Mouse (Mus musculus) forebrain, embryonic 12.5 days (tissue): ENCODE measurements around the gene Sgpl1. TPM values are rescaled to one million over a fixed set of nuclear protein-coding genes. Genes with fewer than 3 reads are reported as not detected.

ENCODE experiments used
- ATAC-seq: fragments of 200-750 bp; cut with Nextera tagmentation; 2 replicates; pipeline ENCODE4 v1.8.0; 2017; ENCODE audit warnings: moderate TSS enrichment; ENCODE audit not compliant: low FRiP score
- H3K27ac ChIP-seq: fragments of 300-500 bp; sonication (generic); 2 replicates; pipeline ENCODE4 v1.5.1; 2016; ENCODE audit warnings: mild to moderate bottlenecking
- H3K27me3 ChIP-seq: fragments of 300-500 bp; sonication (generic); 2 replicates; pipeline ENCODE4 v1.6.1; 2016; ENCODE audit warnings: mild to moderate bottlenecking
- H3K36me3 ChIP-seq: fragments of 300-500 bp; sonication (generic); replicated peaks from 2 replicates; pipeline ENCODE4 v1.6.1; 2016; ENCODE audit warnings: mild to moderate bottlenecking
- H3K4me1 ChIP-seq: fragments of 300-500 bp; sonication (generic); 2 replicates; pipeline ENCODE4 v1.6.1; 2016
- H3K4me2 ChIP-seq: fragments of 300-500 bp; sonication (generic); 2 replicates; pipeline ENCODE4 v1.6.1; 2016; ENCODE audit warnings: mild to moderate bottlenecking, moderate library complexity
- H3K4me3 ChIP-seq: fragments of 300-500 bp; sonication (generic); replicated peaks from 2 replicates; pipeline ENCODE4 v1.5.1; 2016; ENCODE audit warnings: mild to moderate bottlenecking
- H3K9ac ChIP-seq: fragments of 300-500 bp; sonication (generic); 2 replicates; pipeline ENCODE4 v1.6.1; 2016; ENCODE audit warnings: mild to moderate bottlenecking
- H3K9me3 ChIP-seq: fragments of 300-500 bp; sonication (generic); 2 replicates; pipeline ENCODE4 v1.6.1; 2016
- WGBS: fragments of 180-500 bp; shearing (Covaris S2); methylation state at CpG from one replicate; pipeline ENCODE4 v1.1.7; 2016; 5-methylcytosine and 5-hydroxymethylcytosine counted together
- polyA plus RNA-seq: library from polyadenylated mRNA; unstranded; fragments of >200 nt; fragmentation: Nextera tagmentation; extraction: Ambion mirVana; gene quantifications from 2 replicates; pipeline ENCODE4 v1.2.1, GENCODE M21; 2016

The Sgpl1 gene
- polyA plus RNA-seq, 1 experiment from 2014 or later, result 76.1 TPM

DNA sequence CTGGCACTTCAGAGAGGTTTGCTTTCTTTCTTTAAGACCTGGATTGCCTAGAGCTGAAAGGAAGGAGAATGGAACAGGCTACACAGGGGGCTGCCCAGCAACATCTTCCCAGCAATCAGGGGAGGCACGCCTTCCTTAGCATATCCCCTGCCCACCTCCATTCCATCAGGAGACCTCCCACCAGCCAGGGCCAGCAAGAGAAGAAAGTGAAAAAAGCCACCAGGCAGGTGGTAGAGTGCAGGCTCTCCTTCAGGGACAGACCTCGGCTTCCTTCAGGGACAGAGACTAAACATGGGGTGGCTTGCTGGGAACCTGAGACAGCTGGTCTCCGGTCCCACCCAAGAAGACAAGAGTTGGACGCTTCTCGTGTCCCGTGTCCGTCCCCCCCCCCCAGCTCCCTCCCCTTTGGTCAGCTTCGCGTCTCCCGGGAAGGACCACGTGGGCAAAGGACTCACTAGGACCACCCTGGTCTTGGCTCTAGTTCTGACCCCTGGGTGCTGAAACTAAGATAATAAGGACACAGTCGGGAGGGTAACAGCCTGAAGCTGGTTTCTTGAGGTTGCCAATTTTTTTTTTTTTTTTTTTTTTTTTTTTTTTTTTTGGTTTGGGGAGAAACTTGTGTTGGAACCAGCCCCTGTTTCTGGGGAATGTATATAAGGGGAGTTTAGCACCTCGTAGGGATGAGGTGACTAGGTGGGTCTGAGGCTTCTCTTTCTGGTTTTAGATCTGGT is 27.4 kb upstream of the Sgpl1 start:
- Histone ChIP-seq H3K4me1 (peaks cover 6% of the 10 kb centered on the region; the same call in 1 of the 2 replicates), H3K9me3 (no peaks in the 10 kb centered on the region), H3K4me3 (no peak overlapping the region), H3K4me2 (no peak overlapping the region), H3K27ac (no peak overlapping the region), H3K36me3 (no peaks in the 10 kb centered on the region), H3K27me3 (peaks cover 28% of the 10 kb centered on the region; the same call in 1 of the 2 replicates), H3K9ac (no peak overlapping the region)
- no peak for ATAC-seq
- 58% methylated on average over 11 of the region's 13 CpGs for WGBS

DNA sequence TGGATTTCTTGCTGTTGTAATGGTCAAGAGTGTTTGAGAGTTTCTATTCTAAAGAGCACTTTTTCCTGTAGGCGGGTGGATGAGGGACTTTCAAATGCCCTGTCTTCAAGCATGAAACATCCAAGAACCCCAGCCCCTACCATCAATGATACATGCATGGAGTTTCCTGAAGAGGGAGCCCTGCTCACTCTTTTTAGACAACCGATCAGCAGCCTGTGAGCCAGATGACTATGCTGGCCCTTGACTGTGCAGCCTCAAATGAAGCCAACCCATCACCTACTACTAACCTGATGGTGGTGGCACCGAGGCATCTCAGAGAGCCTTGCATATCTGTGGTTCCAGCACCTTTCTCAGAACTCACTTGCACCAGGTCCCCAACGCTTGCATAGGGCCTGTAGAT is 25.0 kb upstream of the Sgpl1 start:
- no peaks in the 10 kb centered on the region for H3K36me3 ChIP-seq
- WGBS, result 81% methylated on average over 4 of the region's 4 CpGs
- no peak overlapping the region for H3K4me2 ChIP-seq
- peaks cover 6% of the 10 kb centered on the region; the same call in 1 of the 2 replicates for H3K4me1 ChIP-seq
- no peak for ATAC-seq
- no peak overlapping the region for H3K4me3 ChIP-seq
- H3K9me3 ChIP-seq, result no peaks in the 10 kb centered on the region
- H3K9ac ChIP-seq, result no peak overlapping the region
- H3K27me3 ChIP-seq, result peaks cover 21% of the 10 kb centered on the region; the same call in 1 of the 2 replicates
- H3K27ac ChIP-seq, result no peak overlapping the region

GRCm38 (mm10) chr10:61171654-61172053 is 24.2 kb upstream of the Sgpl1 start, which contains the start of gene Tbata:
Gene Tbata, plus strand, starts transcription at chr10:61171954.
- H3K4me2 ChIP-seq, result no peak within 1 kb of the TSS
- H3K36me3 ChIP-seq, result no peaks in the 10 kb centered on the region
- ATAC-seq, result no peak
- no peak within 1 kb of the TSS for H3K27ac ChIP-seq
- H3K9me3 ChIP-seq, result no peaks in the 10 kb centered on the region
- H3K27me3 ChIP-seq, result peaks cover 17% of the 10 kb centered on the region; the same call in 1 of the 2 replicates
- peaks cover 6% of the 10 kb centered on the region; the same call in 1 of the 2 replicates for H3K4me1 ChIP-seq
- no peak within 1 kb of the TSS for H3K4me3 ChIP-seq
- H3K9ac ChIP-seq, result no peak within 1 kb of the TSS
- 77% methylated on average over 3 of the region's 3 CpGs for WGBS

GRCm38 (mm10) chr10:61168393-61168792 is 20.9 kb upstream of the Sgpl1 start:
- Histone ChIP-seq H3K27me3 (no peaks in the 10 kb centered on the region), H3K9ac (no peak overlapping the region), H3K27ac (no peak overlapping the region), H3K4me3 (no peak overlapping the region), H3K4me1 (no peaks in the 10 kb centered on the region), H3K9me3 (no peaks in the 10 kb centered on the region), H3K36me3 (no peaks in the 10 kb centered on the region), H3K4me2 (no peak overlapping the region)
- whole genome bisulfite sequencing, result 54% methylated on average over 2 of the region's 2 CpGs
- ATAC-seq, result no peak

- H3K4me2 ChIP-seq, result no peak overlapping the region
- no peaks in the 10 kb centered on the region for H3K36me3 ChIP-seq
- no peak for ATAC-seq
- WGBS, result 77% methylated on average over 9 of the region's 9 CpGs
- H3K27ac ChIP-seq, result no peak overlapping the region
- no peaks in the 10 kb centered on the region for H3K9me3 ChIP-seq
- H3K27me3 ChIP-seq, result no peaks in the 10 kb centered on the region
- H3K4me3 ChIP-seq, result no peak overlapping the region
- H3K4me1 ChIP-seq, result no peaks in the 10 kb centered on the region
- no peak overlapping the region for H3K9ac ChIP-seq
Measured at GRCm38 (mm10) chr10:61167333-61168096, 20.0 kb upstream of the Sgpl1 start.

DNA sequence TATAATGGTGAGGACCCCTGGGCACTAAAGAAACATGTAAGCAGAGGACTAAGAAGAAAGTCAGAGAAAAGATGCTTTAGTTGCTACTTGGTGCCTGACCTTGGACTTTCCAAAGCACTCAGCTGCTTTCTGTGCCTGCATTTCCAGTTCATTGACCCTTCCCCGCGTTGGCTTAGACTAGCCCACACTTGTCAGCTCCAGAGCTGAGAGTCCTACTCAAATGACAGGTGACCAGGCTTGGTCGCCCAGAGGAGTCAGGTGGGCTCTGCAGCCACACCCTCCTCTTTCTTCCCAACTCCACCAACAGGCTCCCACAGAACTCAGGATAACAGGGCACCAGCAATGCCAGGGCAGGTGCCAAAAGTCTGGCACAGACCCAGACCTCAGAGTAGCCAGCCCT is 14.9 kb upstream of the Sgpl1 start:
- H3K27me3 ChIP-seq, result no peaks in the 10 kb centered on the region
- no peak overlapping the region for H3K4me3 ChIP-seq
- H3K9me3 ChIP-seq, result no peaks in the 10 kb centered on the region
- no peaks in the 10 kb centered on the region for H3K36me3 ChIP-seq
- WGBS, result 81% methylated on average over 3 of the region's 3 CpGs
- no peak overlapping the region for H3K9ac ChIP-seq
- ATAC-seq, result no peak
- H3K4me2 ChIP-seq, result no peak overlapping the region
- H3K27ac ChIP-seq, result no peak overlapping the region
- H3K4me1 ChIP-seq, result no peaks in the 10 kb centered on the region

- ATAC-seq, result no peak
- H3K4me3 ChIP-seq, result no peak overlapping the region
- H3K4me2 ChIP-seq, result no peak overlapping the region
- no peaks in the 10 kb centered on the region for H3K4me1 ChIP-seq
- H3K27ac ChIP-seq, result no peak overlapping the region
- H3K27me3 ChIP-seq, result no peaks in the 10 kb centered on the region
- no peaks in the 10 kb centered on the region for H3K36me3 ChIP-seq
- no peaks in the 10 kb centered on the region for H3K9me3 ChIP-seq
- no peak overlapping the region for H3K9ac ChIP-seq
- 84% methylated on average over 4 of the region's 4 CpGs for WGBS
Measured at GRCm38 (mm10) chr10:61160671-61161070, 13.2 kb upstream of the Sgpl1 start.

GRCm38 (mm10) chr10:61160089-61160488 is 12.6 kb upstream of the Sgpl1 start:
- WGBS, result 85% methylated on average over 7 of the region's 7 CpGs
- H3K4me2 ChIP-seq, result no peak overlapping the region
- no peaks in the 10 kb centered on the region for H3K27me3 ChIP-seq
- H3K27ac ChIP-seq, result no peak overlapping the region
- H3K9me3 ChIP-seq, result no peaks in the 10 kb centered on the region
- no peak for ATAC-seq
- H3K4me3 ChIP-seq, result no peak overlapping the region
- no peak overlapping the region for H3K9ac ChIP-seq
- H3K4me1 ChIP-seq, result no peaks in the 10 kb centered on the region
- H3K36me3 ChIP-seq, result no peaks in the 10 kb centered on the region

- Histone ChIP-seq H3K4me3 (no peak overlapping the region), H3K9me3 (no peaks in the 10 kb centered on the region), H3K9ac (no peak overlapping the region), H3K4me2 (no peak overlapping the region), H3K27ac (no peak overlapping the region), H3K27me3 (no peaks in the 10 kb centered on the region), H3K36me3 (no peaks in the 10 kb centered on the region), H3K4me1 (no peaks in the 10 kb centered on the region)
- no peak for ATAC-seq
- 89% methylated on average over 3 of the region's 3 CpGs for WGBS
Measured at GRCm38 (mm10) chr10:61158594-61158993, 11.1 kb upstream of the Sgpl1 start.

DNA sequence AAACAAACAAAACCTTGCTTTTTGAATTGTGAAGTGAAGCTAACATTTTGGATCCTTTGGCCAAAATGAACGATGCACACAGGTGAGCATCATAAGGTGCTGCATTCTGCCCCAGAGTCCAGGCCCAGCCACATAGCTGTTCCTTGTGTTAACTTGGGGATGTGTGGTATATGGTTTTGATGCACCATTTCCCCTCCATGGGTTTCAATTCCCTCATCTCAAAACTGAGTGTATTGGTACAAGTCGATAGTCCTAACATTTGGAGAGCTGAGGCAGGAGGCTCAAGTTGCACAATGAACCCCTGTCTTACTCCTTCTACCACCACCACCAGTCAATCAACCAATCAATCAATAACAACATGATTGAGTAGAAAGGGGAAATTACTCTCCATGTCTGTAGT is 8.9 kb upstream of the Sgpl1 start:
- Histone ChIP-seq H3K4me2 (no peak overlapping the region), H3K36me3 (no peaks in the 10 kb centered on the region), H3K4me1 (no peaks in the 10 kb centered on the region), H3K9me3 (no peaks in the 10 kb centered on the region), H3K4me3 (no peak overlapping the region), H3K27me3 (no peaks in the 10 kb centered on the region), H3K27ac (no peak overlapping the region), H3K9ac (no peak overlapping the region)
- WGBS, result 94% methylated on average over 2 of the region's 2 CpGs
- ATAC-seq, result no peak

DNA sequence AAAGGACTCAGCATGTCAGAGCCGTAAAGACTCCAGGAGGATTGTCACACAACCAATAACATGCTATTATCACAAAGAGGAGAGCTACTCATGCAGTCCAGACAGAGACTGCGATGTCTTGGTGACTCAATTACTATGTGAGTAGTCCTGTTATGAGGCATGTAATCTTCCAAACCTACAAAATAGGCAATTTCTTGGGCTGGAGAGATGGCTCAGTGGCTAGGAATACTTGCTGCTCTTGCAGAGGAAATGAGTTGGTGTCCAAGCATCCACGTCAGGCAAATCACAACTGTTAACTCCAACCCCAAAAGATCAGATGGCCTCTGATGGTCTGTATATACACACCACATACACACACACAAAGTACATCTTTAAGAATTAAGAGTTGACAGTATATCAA is 8.1 kb upstream of the Sgpl1 start:
- Histone ChIP-seq H3K36me3 (no peaks in the 10 kb centered on the region), H3K4me3 (no peak overlapping the region), H3K27ac (no peak overlapping the region), H3K9ac (no peak overlapping the region), H3K27me3 (no peaks in the 10 kb centered on the region), H3K9me3 (no peaks in the 10 kb centered on the region), H3K4me2 (no peak overlapping the region), H3K4me1 (no peaks in the 10 kb centered on the region)
- WGBS, result 91% methylated on average over 3 of the region's 3 CpGs
- no peak for ATAC-seq

DNA sequence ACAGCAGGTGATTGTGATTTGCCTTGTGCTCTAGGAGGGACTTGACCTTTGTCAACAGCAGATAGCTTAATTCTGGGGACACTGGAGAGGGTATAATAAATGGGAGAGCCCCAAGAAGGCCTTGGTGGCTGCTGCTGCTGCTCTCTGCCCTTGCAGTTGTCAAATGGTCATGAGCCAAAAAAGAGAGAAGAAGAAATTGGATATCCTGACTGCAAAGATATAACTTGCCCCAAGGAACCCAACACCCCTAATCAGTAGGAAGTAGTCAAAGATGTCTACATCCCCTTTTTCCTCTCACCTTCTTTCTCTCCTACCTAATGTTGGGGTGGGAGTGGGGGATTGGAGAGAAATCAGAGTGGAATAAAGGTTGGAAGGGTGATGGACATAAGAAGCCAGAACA is 4.6 kb upstream of the Sgpl1 start:
- Histone ChIP-seq H3K27ac (no peak overlapping the region), H3K36me3 (no peaks in the 10 kb centered on the region), H3K4me2 (no peak overlapping the region), H3K4me3 (no peak overlapping the region), H3K9ac (no peak overlapping the region), H3K27me3 (no peaks in the 10 kb centered on the region), H3K4me1 (no peaks in the 10 kb centered on the region), H3K9me3 (no peaks in the 10 kb centered on the region)
- no peak for ATAC-seq

DNA sequence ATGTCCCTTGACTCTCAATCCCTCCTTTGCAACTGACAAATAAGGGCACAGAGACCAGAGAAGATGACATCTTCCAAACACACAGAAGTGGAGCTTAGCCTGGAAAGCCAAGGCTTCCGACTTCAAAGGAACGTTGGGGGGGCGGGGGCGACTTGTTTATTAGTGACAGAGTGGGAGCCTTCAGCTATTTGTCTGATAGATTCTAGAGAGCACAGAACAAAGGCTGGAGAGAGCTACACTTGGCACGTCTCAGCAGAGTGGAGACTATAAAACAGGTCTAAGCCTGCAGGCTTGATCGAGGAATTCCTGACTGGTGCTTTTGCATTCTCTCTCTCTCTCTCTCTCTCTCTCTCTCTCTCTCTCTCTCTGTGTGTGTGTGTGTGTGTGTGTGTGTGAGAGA is 3.1 kb upstream of the Sgpl1 start:
- WGBS, result 58% methylated on average over 6 of the region's 6 CpGs
- no peak overlapping the region for H3K9ac ChIP-seq

More for the DNA sequence above, 3.1 kb upstream of the Sgpl1 start:
- Histone ChIP-seq H3K36me3 (no peaks in the 10 kb centered on the region), H3K4me3 (no peak overlapping the region), H3K4me2 (no peak overlapping the region), H3K27me3 (no peaks in the 10 kb centered on the region), H3K4me1 (peaks cover 2% of the 10 kb centered on the region), H3K9me3 (no peaks in the 10 kb centered on the region), H3K27ac (no peak overlapping the region)
- ATAC-seq, result no peak
